Mouse (Mus musculus): ENCODE data around the gene Sod2.
"Not testable (repeated sequence)": the region's sequence is repeated elsewhere in the genome, so short reads cannot be mapped to it uniquely, and the experiment has no call there.

DNA sequence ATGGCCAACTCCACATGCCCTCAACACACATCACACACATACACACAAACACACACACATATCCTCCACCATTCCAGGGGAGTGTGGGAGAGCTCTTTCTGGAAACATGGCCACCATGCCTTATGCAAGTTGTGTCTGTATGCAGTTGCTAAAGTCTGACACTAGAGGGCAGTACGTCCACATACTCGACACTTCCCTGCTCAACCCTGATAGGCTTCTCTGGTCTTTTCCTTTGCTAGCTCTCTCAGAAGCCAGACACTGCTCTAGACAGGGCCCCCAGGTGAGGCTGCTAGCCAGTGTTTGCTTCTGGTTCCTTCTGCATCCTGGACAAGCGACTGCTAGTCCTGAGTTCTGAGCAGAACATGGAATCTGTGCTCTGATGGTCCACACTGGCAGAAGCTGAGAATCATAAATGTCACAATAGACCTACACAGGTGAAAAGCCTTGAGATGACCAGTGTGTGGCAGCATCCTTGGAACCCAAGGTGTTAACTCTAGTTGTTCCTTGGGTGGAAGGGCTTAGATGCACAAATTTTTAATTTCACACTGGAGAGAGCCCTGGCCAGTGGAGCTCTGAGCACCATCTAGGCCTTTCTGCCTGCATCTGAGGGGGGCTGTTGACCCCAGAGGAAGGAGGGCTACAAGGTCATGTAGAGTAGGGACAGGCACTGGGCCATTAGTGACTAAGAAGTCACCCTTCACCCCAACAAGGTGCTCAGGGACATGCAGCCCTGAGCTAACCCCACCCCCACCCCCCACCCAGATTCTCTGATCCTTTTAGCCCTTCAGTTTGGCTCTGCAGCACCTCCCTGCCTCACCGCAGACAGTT lies 37.4 kb downstream of the Sod2 start:
- TF ChIP-seq POLR2A (IDR thresholded peaks at IDR 0.05; ENCODE audit: borderline replicate concordance, insufficient read depth, low read length): not testable (repeated sequence)
- TF ChIP-seq CTCF (IDR thresholded peaks at IDR 0.05; ENCODE audit: borderline replicate concordance, insufficient read depth, low read depth, low read length): peak; percentile 37; the same call in 1 of the 2 replicates
